Mouse (Mus musculus) E14TG2a.4 (cell line): ENCODE data around the gene Prrt1.

ENCODE experiments used
- CTCF ChIP-seq: conservative IDR thresholded peaks from 2 replicates; pipeline ENCODE4 v1.5.1; 2014; ENCODE audit warnings: low read length
- POU5F1 ChIP-seq: IDR thresholded peaks from 2 replicates; pipeline ENCODE4 v1.6.1; 2014; ENCODE audit warnings: low read length, borderline replicate concordance

- no peak for TF ChIP-seq CTCF
- TF ChIP-seq POU5F1: no peak
These were observed 20.0 kb downstream of the Prrt1 start for GRCm38 (mm10) chr17:34649106-34649864.
